Mouse (Mus musculus) G1E (cell line): ENCODE data around the gene Cfap20. TPM values are rescaled to one million over a fixed set of nuclear protein-coding genes. Genes with fewer than 3 reads are reported as not detected.

Experiments
- ATAC-seq: 2 replicates; pipeline ENCODE4 v1.8.0; 2016; ENCODE audit warnings: mild to moderate bottlenecking; ENCODE audit not compliant: insufficient number of reproducible peaks, poor library complexity, low FRiP score, severe bottlenecking; ENCODE audit errors: extremely low read depth
- DNase-seq: peaks from one replicate; pipeline ENCODE4 v3.0.0; 2012; ENCODE audit warnings: low spot score
- H3K27me3 ChIP-seq: 2 replicates; pipeline ENCODE4 v1.6.1; 2012; ENCODE audit warnings: mild to moderate bottlenecking, low read length, inconsistent platforms; ENCODE audit not compliant: insufficient read depth
- H3K36me3 ChIP-seq: replicated peaks from 2 replicates; pipeline ENCODE3; 2012; ENCODE audit warnings: mild to moderate bottlenecking, inconsistent platforms
- H3K4me1 ChIP-seq: 2 replicates; pipeline ENCODE4 v1.6.1; 2012; ENCODE audit warnings: low read depth, low read length, inconsistent platforms, mixed read lengths; ENCODE audit not compliant: insufficient read depth
- H3K4me3 ChIP-seq: 2 replicates; pipeline ENCODE4 v1.5.1; 2012; ENCODE audit warnings: low read depth, mild to moderate bottlenecking, inconsistent platforms, low read length, moderate library complexity, mixed read lengths
- H3K9me3 ChIP-seq: replicated peaks from 2 replicates; pipeline ENCODE4 v1.6.1; 2012; ENCODE audit warnings: inconsistent platforms
- CTCF ChIP-seq: IDR thresholded peaks from 2 replicates; pipeline ENCODE4 v1.5.1; 2012; ENCODE audit warnings: low read depth, low read length, inconsistent platforms, mixed read lengths
- GATA1 ChIP-seq: IDR thresholded peaks from 2 replicates; pipeline ENCODE4 v1.6.1; 2012; ENCODE audit warnings: borderline replicate concordance, low read length, inconsistent platforms, mixed read lengths
- GATA2 ChIP-seq: IDR thresholded peaks from 2 replicates; pipeline ENCODE4 v1.6.1; 2012; ENCODE audit warnings: low read depth, low read length, inconsistent platforms, borderline replicate concordance
- POLR2AphosphoS5 ChIP-seq: IDR thresholded peaks from 2 replicates; pipeline ENCODE4 v1.6.1; 2012; ENCODE audit warnings: low read depth, low read length, inconsistent platforms; ENCODE audit not compliant: insufficient replicate concordance
- TAL1 ChIP-seq: conservative IDR thresholded peaks from 2 replicates; pipeline ENCODE4 v1.6.1; 2012; ENCODE audit warnings: low read depth, low read length, inconsistent platforms, mixed read lengths
- polyA plus RNA-seq: library from polyadenylated mRNA; stranded (reverse); fragments of >175 nt; gene quantifications from 2 replicates; pipeline ENCODE4 v1.2.3, GENCODE M21; 2012
- total RNA-seq, 2 experiments: library from RNA; stranded (forward) in 1 of 2; stranded (reverse) in 1 of 2; fragments of 200-1000 nt in 1 of 2; fragments of >200 nt in 1 of 2; fragmentation: Nextera tagmentation in 1 of 2; gene quantifications; 2 replicates each; pipeline ENCODE4 v1.2.3; 2014 to 2017

The Cfap20 gene
- total and polyA plus RNA-seq, 3 experiments = 29.3 to 62.4 (median 52.3) TPM

GRCm38 (mm10) chr8:95435471-95435870, 802 bp upstream of the Cfap20 start:
- DNase-seq (no peak), ATAC-seq (no peak)
- H3K36me3 ChIP-seq = peaks cover 21% of the 10 kb centered on the region
- peaks cover 71% of the 10 kb centered on the region for H3K4me1 ChIP-seq
- no peaks in the 10 kb centered on the region for H3K9me3 ChIP-seq
- H3K4me3 ChIP-seq = no peak overlapping the region; the same call in 1 of the 2 replicates
- H3K27me3 ChIP-seq = no peaks in the 10 kb centered on the region
- TF ChIP-seq GATA1 = no peak
- TF ChIP-seq TAL1 = no peak
- TF ChIP-seq GATA2 = no peak
- TF ChIP-seq CTCF = no peak
- no peak for TF ChIP-seq POLR2AphosphoS5

- ATAC-seq = no peak
- peak; percentile 19 for DNase-seq
- Histone ChIP-seq H3K4me3 (peak overlapping the region; percentile 97), H3K36me3 (peaks cover 32% of the 10 kb centered on the region), H3K9me3 (no peaks in the 10 kb centered on the region), H3K4me1 (peaks cover 69% of the 10 kb centered on the region), H3K27me3 (no peaks in the 10 kb centered on the region)
- TF ChIP-seq GATA1 = no peak
- no peak for TF ChIP-seq CTCF
- no peak for TF ChIP-seq TAL1
- no peak for TF ChIP-seq GATA2
- no peak for TF ChIP-seq POLR2AphosphoS5
Observed at GRCm38 (mm10) chr8:95434233-95434632, 436 bp downstream of the Cfap20 start.

- no peak for TF ChIP-seq GATA2
- TF ChIP-seq GATA1 = no peak
- no peak for TF ChIP-seq POLR2AphosphoS5
- TF ChIP-seq TAL1 = no peak
- TF ChIP-seq CTCF = no peak
- ATAC-seq = no peak
Observed at GRCm38 (mm10) chr8:95433124-95433523, 1.5 kb downstream of the Cfap20 start.

GRCm38 (mm10) chr8:95432471-95432870, 2.2 kb downstream of the Cfap20 start:
- Histone ChIP-seq H3K4me1 (peaks cover 70% of the 10 kb centered on the region), H3K4me3 (no peak overlapping the region), H3K27me3 (no peaks in the 10 kb centered on the region), H3K9me3 (no peaks in the 10 kb centered on the region), H3K36me3 (peaks cover 48% of the 10 kb centered on the region)
- DNase-seq = no peak
- ATAC-seq = no peak
- TF ChIP-seq GATA2 = no peak
- TF ChIP-seq POLR2AphosphoS5 = no peak
- TF ChIP-seq CTCF = no peak
- no peak for TF ChIP-seq TAL1
- TF ChIP-seq GATA1 = no peak

More at GRCm38 (mm10) chr8:95433124-95433523, 1.5 kb downstream of the Cfap20 start:
- peaks cover 41% of the 10 kb centered on the region for H3K36me3 ChIP-seq
- no peaks in the 10 kb centered on the region for H3K9me3 ChIP-seq
- H3K27me3 ChIP-seq = no peaks in the 10 kb centered on the region
- DNase-seq = no peak
- H3K4me1 ChIP-seq = peaks cover 70% of the 10 kb centered on the region
- peak overlapping the region; percentile 97; the same call in 1 of the 2 replicates for H3K4me3 ChIP-seq

GRCm38 (mm10) chr8:95429945-95430344, 4.7 kb downstream of the Cfap20 start:
- TF ChIP-seq TAL1 = no peak
- no peak for TF ChIP-seq GATA1
- TF ChIP-seq GATA2 = no peak
- TF ChIP-seq POLR2AphosphoS5 = no peak
- no peak for TF ChIP-seq CTCF
- ATAC-seq (no peak), DNase-seq (no peak)
- Histone ChIP-seq H3K27me3 (no peaks in the 10 kb centered on the region), H3K36me3 (peaks cover 61% of the 10 kb centered on the region), H3K4me1 (peaks cover 64% of the 10 kb centered on the region), H3K9me3 (no peaks in the 10 kb centered on the region), H3K4me3 (no peak overlapping the region)

- H3K36me3 ChIP-seq = peaks cover 72% of the 10 kb centered on the region
- no peaks in the 10 kb centered on the region for H3K27me3 ChIP-seq
- peaks cover 53% of the 10 kb centered on the region for H3K4me1 ChIP-seq
- no peaks in the 10 kb centered on the region for H3K9me3 ChIP-seq
- DNase-seq (peak; percentile 52), ATAC-seq (no peak; the same call in 1 of the 2 replicates)
- TF ChIP-seq CTCF = peak; percentile 86
- TF ChIP-seq GATA1 = no peak
- no peak overlapping the region; the same call in 1 of the 2 replicates for H3K4me3 ChIP-seq
Observed at GRCm38 (mm10) chr8:95427594-95428535, 6.8 kb downstream of the Cfap20 start.
